Mouse (Mus musculus) CD4-positive, CD25-positive, alpha-beta regulatory T cell, adult 2 months (primary cell): ENCODE data around the gene Cdcp1.

Experiments used
- DNase-seq: peaks from one replicate; pipeline ENCODE4 v3.0.0-alpha.2; 2012; ENCODE audit warnings: low read depth, low spot score

Gene Cdcp1

GRCm38 (mm10) chr9:123215621-123216440, at the start of gene Cdcp1:
TSS of gene Cdcp1 (minus strand) at chr9:123216038.
- peak; percentile 50 for DNase-seq

GRCm38 (mm10) chr9:123260611-123261021, 44.8 kb upstream of the Cdcp1 start, which contains the start of gene Tmem158:
TSS of gene Tmem158 (minus strand) at chr9:123260764.
- DNase-seq = peak; percentile 91

- peak; percentile 74 for DNase-seq
These were observed 44.2 kb upstream of the Cdcp1 start for GRCm38 (mm10) chr9:123259896-123260610.

- peak; percentile 78 for DNase-seq
These were observed 43.6 kb upstream of the Cdcp1 start for GRCm38 (mm10) chr9:123259461-123259895.

GRCm38 (mm10) chr9:123258796-123259195, 43.0 kb upstream of the Cdcp1 start:
- no peak for DNase-seq

DNA sequence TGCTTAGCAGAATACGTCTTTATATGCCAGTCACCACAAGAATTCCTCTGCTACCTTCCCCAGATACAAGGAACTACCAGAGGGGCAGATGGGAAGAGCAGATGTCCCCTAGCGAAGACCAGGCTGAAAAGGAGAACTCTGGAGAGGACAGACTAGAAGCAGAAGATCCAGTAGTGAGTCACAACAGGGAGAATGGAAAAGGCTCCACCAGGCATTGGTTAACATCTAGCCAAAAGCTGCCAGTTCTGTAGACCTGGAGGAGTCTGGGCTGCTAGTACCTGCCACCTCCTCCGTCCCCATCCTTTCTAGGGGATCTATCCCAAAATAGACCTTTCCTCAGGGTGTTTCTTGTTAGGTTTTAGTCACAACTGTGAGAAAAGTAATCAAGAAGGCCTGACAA, 39.9 kb upstream of the Cdcp1 start:
- DNase-seq = no peak

GRCm38 (mm10) chr9:123247992-123248391, 32.2 kb upstream of the Cdcp1 start:
- DNase-seq = no peak

GRCm38 (mm10) chr9:123245146-123245545, 29.3 kb upstream of the Cdcp1 start:
- no peak for DNase-seq

GRCm38 (mm10) chr9:123243988-123244387, 28.1 kb upstream of the Cdcp1 start:
- no peak for DNase-seq

DNA sequence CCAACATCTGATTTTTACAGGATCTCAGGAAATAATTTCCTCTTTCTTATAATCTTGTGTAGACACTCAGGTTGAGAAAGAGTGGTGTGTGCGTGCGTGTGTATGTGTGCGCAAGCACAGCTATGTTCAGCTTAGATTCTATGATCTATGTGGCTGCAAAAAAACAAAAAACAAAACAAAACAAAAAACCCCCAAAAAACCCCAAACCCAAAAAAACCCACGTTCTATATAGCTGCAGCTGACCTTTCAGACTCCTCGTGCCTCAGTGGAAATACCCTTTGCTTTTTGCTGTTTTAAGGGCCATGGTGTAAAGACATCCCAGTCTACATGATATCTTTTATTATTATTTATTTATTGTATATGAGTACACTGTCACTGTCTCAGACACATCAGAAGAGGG, 25.4 kb upstream of the Cdcp1 start:
- peak; percentile 47 for DNase-seq

- DNase-seq = no peak
These were observed 24.9 kb upstream of the Cdcp1 start for GRCm38 (mm10) chr9:123240751-123241150.

- DNase-seq = peak; percentile 56
These were observed 24.4 kb upstream of the Cdcp1 start for GRCm38 (mm10) chr9:123240271-123240670.

DNA sequence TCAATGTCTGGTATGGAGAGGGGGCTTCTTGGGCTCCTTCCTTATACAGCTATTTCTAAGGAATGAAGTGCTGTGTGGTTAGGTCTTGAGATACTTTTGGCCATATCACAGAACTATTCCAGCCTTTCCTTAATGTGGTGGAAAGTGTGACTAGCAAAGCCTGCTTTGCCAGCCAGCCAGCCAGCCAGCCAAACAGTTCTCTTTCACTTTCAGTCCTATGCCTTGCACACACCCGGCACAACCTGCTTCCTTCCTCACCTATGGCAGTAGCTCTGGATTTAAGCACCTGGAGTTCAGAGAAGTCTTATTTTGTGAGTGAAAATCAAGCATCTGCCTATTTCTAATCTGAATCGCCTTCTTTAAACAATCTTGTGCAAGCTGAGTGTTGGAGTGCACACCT, 23.8 kb upstream of the Cdcp1 start:
- peak; percentile 61 for DNase-seq

DNA sequence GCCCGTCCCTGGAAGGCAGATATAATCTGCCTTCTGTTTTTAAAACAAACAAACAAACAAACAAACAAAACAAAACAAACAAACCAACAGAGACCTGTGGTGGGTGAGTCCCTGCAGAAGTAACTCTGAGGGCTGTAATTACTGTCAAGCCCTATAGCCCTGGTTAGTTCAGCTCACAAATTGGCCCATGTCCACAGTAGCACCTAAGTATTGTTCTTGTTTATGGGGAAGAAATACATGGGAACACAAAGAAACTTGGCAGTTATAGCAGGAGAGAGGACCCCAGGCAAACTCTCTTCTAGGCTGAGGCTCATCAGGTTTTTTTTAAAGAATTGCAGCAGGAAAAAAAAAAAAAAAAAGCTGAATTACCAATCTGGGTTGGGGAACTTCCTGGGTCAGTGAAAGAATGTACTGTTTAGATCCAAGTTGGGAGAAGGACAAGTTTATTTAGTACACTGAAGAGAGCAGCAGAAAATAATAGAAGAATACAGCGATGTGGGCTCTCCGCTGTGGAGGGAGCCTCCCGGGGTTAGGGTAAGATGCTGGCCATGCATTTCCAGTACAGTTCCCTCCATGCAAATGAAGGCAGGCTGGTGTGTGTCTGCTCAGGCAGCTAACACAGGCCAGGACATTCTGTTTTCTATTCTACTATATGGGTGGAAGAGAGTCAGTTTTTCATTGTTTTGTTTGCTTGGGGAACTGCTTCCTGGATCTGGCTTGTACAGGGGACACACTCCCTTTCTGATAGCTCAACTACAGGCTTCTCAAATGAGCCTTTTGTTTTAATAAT, 22.6 kb upstream of the Cdcp1 start:
- no peak for DNase-seq

DNA sequence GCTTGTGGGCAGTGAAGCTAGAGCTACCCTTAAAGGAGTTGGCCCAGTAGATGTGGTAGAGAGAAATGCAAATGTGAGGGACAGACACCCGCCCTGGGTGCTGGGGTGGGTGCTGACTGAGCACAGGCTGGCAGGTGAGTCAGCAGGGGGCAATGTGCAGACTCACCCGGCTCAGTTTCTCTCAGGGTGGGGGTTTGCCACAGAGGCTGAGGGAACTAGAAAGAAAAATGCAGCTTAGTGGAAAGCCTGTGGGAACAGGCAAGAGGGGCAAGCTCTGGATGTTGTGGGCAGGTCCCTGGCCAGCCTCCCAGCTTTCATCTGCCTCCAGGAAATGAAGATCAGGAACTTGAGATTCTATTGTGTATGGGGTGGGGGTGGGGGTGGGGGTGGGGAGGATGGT, 21.9 kb upstream of the Cdcp1 start:
- peak; percentile 36 for DNase-seq

DNA sequence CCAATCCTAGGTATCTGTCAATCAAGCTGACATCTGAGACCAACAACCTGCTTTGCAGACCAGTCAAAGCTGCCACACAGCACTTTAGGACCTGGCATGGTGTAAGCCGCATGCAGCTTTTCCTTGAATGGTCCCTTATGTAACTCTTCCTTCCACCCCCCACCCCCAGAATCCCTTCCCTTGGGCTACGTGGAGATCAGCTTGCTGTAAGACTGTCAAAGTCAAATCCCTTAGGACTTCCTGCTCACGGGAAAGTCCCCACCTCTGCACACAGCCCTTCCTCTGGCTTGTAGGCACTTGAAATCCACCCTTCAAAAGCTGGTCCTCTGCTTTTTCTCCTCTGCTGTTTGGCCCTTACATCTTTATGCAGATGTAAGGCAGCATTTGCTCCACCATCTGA, 19.8 kb upstream of the Cdcp1 start:
- peak; percentile 58 for DNase-seq

- DNase-seq = peak; percentile 56
These were observed 14.0 kb upstream of the Cdcp1 start for GRCm38 (mm10) chr9:123229826-123230225.

- no peak for DNase-seq
These were observed 12.8 kb upstream of the Cdcp1 start for GRCm38 (mm10) chr9:123228671-123229070.

DNA sequence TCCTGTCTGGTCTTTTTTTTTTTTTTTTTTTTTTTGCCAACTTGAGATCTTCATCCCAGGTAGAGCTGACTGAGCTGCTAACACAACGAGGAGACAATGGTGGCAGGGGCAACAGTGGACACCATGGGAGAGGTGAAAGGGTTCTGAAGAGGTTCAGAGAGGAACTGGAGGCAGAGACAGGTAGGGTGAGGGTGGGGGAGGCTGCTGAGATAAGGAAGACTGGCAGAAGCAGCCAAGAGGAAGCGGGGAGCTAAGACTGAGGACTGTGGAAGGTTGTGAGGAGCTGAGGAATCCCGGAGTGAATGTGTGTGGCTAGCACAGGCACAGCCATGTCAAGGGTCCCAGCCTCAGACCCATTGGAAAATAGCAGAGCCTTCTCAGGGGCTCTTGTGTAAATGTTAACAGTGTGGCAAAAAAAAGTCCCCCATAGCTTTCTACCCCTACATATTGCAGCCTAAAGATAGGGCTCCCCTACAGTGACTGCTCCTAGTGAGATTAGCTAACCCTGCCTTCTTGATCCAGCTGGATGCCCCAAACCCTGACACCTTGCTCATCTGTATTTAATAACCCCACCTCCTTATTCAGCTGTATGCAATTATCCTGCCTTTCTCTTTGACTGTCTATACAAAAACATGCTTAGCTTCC, 11.4 kb upstream of the Cdcp1 start:
- no peak for DNase-seq

DNA sequence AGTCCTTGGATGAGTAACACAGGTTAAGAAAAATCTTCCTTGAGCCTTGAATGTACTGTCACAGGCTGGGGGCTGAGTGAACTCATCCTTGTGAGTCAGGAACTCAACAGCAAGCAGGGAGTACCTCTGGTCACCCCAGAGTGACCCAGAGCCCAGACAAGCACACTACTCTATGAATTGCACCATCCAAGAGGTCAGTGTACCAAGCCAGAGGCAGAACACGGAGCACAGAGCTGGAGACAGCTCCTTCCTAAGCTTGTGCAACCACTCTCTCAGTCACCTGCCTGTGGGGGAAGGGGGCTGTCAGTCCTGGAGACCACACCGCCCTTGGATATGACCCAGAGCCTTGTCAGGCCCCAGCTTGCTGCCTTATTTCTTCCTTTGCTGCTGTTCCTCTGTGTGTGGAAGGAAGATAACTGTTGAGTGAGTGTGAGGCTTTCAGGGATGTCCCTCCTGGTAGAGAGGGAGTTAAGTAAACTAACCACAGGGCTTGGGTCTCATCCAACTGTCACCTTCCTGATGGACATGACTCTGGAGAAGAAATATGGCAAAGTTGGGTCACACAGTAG, 9.1 kb upstream of the Cdcp1 start:
- DNase-seq = no peak

DNA sequence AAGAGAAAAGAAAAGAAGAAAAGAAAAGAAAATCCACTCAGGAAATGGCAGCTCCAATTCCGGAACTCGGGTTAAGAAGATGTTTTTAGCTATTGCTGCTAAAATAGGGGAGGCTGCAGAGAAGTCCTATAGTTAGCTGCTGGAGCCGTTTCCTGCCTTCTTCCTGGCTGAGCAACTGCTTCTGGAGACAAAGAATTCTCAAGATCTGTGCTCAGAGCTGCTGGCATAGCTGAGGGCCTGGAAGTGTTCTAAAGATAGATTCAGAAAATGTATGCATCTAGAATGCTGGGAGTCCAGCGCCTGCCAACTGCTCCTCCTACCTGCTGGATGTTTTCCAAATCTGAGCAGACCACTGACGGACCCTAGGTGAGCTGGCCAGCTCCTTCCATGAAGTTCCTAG, 4.0 kb upstream of the Cdcp1 start:
- no peak for DNase-seq
